Mouse (Mus musculus) limb, embryonic 10.5 days (tissue): ENCODE measurements around the gene Ank3. TPM values are rescaled to one million over a fixed set of nuclear protein-coding genes. Genes with fewer than 3 reads are reported as not detected.
A peak's percentile ranks its signal among the peaks of the same experiment; 100 is the strongest.

Source experiments
- DNase-seq: peaks from one replicate; pipeline ENCODE4 v3.0.0-alpha.2; 2017; ENCODE audit warnings: low spot score
- H3K27ac ChIP-seq: fragments of 300-500 bp; sonication (generic); 2 replicates; pipeline ENCODE4 v1.5.1; 2016; ENCODE audit warnings: mild to moderate bottlenecking
- H3K27me3 ChIP-seq: fragments of 300-500 bp; sonication (generic); 2 replicates; pipeline ENCODE4 v1.6.1; 2016; ENCODE audit warnings: low read depth, mild to moderate bottlenecking; ENCODE audit not compliant: poor library complexity, severe bottlenecking
- H3K36me3 ChIP-seq: fragments of 300-500 bp; sonication (generic); 2 replicates; pipeline ENCODE4 v1.6.1; 2016; ENCODE audit warnings: mild to moderate bottlenecking, moderate library complexity
- H3K4me1 ChIP-seq: fragments of 300-500 bp; sonication (generic); 2 replicates; pipeline ENCODE4 v1.6.1; 2016
- H3K4me3 ChIP-seq: fragments of 300-500 bp; sonication (generic); 2 replicates; pipeline ENCODE4 v1.5.1; 2016; ENCODE audit warnings: mild to moderate bottlenecking, moderate library complexity
- H3K9me3 ChIP-seq: fragments of 300-500 bp; sonication (generic); replicated peaks from 2 replicates; pipeline ENCODE4 v1.6.1; 2016; ENCODE audit warnings: mild to moderate bottlenecking
- WGBS: fragments of 180-500 bp; shearing (Covaris S2); methylation state at CpG from one replicate; pipeline ENCODE4 v1.1.7; 2016; 5-methylcytosine and 5-hydroxymethylcytosine counted together
- polyA plus RNA-seq: library from polyadenylated mRNA; unstranded; fragments of >200 nt; fragmentation: Nextera tagmentation; extraction: Ambion mirVana; gene quantifications from 2 replicates; pipeline ENCODE4 v1.2.1, GENCODE M21; 2016

The Ank3 gene
- polyA plus RNA-seq, 1 experiment from 2014 or later = 26.1 TPM

DNA sequence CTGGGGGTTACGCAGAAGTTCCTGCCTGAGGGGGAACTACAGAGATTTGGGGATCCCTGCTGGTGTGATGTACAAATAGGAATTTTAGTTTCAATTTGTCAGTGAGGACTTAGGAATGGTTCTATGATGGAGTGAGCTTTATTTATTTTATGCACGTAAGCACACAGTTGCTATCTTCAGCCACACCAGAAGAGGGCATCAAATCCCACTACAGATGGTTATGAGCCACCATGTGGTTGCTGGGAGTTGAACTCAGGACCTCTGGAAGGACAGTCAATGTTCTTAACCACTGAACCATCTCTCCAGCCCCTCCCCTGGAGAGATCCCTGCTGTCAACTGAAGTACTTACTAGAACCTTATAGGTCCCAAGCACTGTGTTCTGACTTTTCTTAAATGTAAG lies 255.6 kb downstream of the Ank3 start:
- Histone ChIP-seq H3K27me3 (no peaks in the 10 kb centered on the region), H3K9me3 (no peaks in the 10 kb centered on the region), H3K4me1 (peaks cover 28% of the 10 kb centered on the region), H3K27ac (no peak overlapping the region), H3K36me3 (no peaks in the 10 kb centered on the region), H3K4me3 (no peak overlapping the region)
- DNase-seq = no peak
- WGBS = 94% methylated on average over 2 of the region's 2 CpGs

DNA sequence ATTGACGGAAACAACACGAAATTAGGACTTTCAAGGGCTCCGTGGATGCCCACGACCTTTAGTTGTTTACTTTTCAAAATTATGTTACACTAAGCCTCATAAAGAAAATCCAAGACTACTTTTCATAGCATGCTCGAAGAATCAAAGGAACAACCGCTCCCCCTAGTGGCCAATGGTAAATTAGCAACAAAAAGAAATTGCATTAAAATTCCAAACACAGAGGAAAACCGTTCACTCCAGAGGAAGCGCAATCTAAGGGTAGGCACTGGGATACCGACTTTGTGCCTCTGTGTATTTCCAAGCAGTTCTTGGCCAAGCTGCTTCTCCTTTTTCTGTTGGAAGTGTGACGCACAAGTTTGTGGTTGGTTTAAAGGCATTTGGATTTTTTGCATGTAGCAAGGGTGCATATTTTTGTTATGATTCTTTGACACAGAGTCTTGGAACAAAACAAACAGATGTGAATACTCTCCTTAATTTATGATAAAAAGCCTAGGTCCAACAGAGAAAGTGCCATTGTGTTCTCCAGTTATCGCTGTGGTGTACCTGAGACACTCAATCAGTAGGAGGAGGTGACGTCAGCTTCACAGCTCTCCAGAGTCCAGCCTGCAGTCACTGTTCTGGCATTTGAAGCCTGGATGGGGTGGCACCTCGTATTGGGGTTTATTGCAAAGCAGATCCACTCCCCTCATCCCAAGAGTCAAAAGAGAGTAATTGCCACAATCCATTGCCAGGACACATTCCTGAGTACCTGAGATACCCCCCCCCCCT lies 256.5 kb downstream of the Ank3 start:
- Histone ChIP-seq H3K4me1 (peaks cover 27% of the 10 kb centered on the region), H3K4me3 (no peak overlapping the region), H3K27me3 (no peaks in the 10 kb centered on the region), H3K27ac (no peak overlapping the region), H3K36me3 (no peaks in the 10 kb centered on the region), H3K9me3 (no peaks in the 10 kb centered on the region)
- 22% methylated on average over 13 of the region's 13 CpGs for WGBS
- peak; percentile 68 for DNase-seq

DNA sequence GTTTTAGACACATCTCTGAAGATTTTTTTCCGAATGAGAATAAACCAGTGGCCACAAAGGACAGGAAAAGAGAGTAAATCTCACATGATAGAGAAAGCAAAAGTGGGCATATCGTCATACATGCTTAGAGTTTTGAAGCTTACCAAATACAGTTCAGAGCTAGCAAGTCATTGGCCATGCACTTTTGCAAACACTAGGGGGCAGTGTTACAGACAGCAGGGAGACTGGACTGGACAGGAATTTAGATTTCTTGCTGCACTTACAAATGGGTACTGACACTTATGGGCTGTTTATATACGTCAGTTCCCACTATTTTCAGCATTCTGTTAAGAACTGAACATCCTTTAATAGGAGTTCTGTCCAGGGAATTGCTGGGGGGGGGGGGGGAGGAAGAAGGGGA lies 257.7 kb downstream of the Ank3 start:
- 25% methylated on average over 3 of the region's 3 CpGs for WGBS
- no peak overlapping the region for H3K27ac ChIP-seq
- H3K4me3 ChIP-seq = no peak overlapping the region
- no peaks in the 10 kb centered on the region for H3K36me3 ChIP-seq
- DNase-seq = peak; percentile 60
- no peaks in the 10 kb centered on the region for H3K9me3 ChIP-seq
- peaks cover 20% of the 10 kb centered on the region for H3K4me1 ChIP-seq
- H3K27me3 ChIP-seq = no peaks in the 10 kb centered on the region

DNA sequence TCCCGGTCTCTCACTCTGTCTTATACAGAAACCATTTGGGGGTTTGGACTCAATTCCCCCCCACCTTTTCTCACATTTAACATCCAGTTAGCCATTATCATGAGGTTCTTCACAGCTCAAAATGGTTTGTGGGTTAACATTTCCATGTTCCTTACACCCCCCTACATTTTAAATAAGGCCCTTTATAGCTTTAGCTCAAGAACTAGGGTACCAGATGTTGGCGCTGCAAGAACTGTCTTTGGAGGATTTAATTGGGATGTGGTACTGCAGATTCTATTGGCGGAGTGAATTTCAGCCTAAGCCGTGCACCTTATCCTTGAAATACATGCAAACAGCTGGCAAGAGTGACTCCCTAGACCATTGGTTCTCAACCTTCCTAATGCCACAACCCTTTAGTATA lies 261.2 kb downstream of the Ank3 start:
- Histone ChIP-seq H3K27me3 (no peaks in the 10 kb centered on the region), H3K36me3 (no peaks in the 10 kb centered on the region), H3K9me3 (no peaks in the 10 kb centered on the region), H3K4me1 (0 out of 2 replicates have a peak, but pooled peaks cover 4% of the 10 kb centered on the region), H3K27ac (no peak overlapping the region), H3K4me3 (no peak overlapping the region)
- 90% methylated on average over 4 of the region's 4 CpGs for WGBS
- no peak for DNase-seq

DNA sequence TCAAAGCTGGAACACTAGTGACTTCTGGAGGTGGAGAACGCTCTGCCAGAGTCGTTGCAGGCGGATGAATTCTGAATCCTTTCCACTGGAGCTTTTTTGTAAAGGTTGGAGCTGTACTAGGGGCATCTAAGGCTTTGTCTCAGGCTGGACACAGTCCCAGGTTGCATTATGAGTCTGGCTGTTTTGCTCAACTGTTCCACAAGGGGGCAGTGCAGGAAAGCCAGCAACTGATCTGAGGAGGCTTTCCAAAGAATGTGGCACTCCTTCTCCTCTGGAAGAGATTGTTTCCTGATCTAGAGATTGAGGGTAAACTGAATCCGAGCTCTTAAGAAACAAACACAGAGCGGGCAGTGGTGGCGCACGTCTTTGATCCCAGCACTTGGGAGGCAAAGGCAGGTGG lies 263.8 kb downstream of the Ank3 start:
- H3K27ac ChIP-seq = no peak overlapping the region
- H3K36me3 ChIP-seq = no peaks in the 10 kb centered on the region
- H3K4me3 ChIP-seq = no peak overlapping the region
- DNase-seq = peak; percentile 86
- 10% methylated on average over 7 of the region's 7 CpGs for WGBS
- H3K9me3 ChIP-seq = no peaks in the 10 kb centered on the region
- no peaks in the 10 kb centered on the region for H3K4me1 ChIP-seq
- no peaks in the 10 kb centered on the region for H3K27me3 ChIP-seq

DNA sequence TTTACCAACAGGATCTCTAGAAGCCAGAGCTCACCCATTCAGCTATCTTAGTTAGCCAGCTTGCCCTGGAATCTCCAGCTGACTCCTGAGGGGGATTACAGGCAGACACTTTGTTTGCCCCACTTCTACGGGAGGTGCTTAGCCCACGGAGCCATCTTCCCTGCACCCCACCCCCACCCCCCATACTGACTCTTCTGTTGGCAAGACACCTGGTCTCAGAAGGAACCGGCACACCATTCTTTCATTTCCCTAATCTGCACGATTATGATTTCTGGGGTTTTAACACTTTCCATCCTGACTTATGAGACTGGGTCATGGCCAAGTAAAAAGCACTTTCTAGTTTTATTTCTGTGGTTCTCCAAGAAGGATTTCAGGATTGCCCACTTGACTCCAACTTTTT lies 268.9 kb downstream of the Ank3 start:
- Histone ChIP-seq H3K9me3 (no peaks in the 10 kb centered on the region), H3K4me3 (no peak overlapping the region), H3K36me3 (no peaks in the 10 kb centered on the region), H3K4me1 (no peaks in the 10 kb centered on the region), H3K27me3 (no peaks in the 10 kb centered on the region), H3K27ac (no peak overlapping the region)
- no peak for DNase-seq
- WGBS = 90% methylated on average over 4 of the region's 4 CpGs

DNA sequence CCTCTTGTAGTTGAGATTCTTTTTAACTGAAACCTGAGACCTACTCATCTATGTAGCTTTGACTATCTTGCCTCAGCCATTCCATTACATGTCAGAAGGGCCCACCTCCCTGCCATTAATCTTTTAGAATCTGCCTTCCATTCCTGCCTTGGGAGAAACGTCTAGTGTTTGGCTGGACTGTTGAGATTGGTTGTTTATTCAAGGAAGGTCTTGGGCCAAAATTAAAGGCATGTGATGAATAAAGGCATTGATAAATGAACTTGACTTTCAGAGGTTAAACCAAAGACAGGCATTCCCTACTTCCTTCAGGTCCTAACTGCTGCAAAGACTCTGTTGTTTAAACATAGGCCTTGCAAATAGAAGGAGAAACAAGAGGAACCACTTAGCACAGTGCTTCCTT lies 271.9 kb downstream of the Ank3 start:
- Histone ChIP-seq H3K4me1 (no peaks in the 10 kb centered on the region), H3K9me3 (no peaks in the 10 kb centered on the region), H3K27me3 (no peaks in the 10 kb centered on the region), H3K36me3 (no peaks in the 10 kb centered on the region), H3K4me3 (no peak overlapping the region), H3K27ac (no peak overlapping the region)
- no peak for DNase-seq
- 19% methylated on average over 1 of the region's 1 CpGs for WGBS

DNA sequence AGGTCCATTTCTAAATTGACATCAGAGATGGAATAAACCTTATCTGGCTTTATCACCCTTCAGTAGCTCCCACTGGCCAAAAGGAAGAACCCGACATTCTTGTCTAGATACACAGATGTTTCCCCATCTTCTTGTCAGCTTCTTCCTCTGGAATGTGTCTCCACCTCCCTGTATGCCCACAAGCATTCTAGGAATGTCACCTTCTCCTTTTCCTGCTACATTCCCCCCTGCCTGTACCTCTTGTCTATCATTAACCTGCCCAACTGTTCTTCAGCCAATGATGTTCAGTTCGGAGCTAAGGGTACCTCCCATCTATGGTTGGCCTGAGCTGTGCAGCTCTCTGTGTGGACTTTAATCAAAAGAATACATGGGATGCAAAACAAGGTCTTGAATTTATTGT lies 272.4 kb downstream of the Ank3 start:
- 72% methylated on average over 2 of the region's 2 CpGs for WGBS
- H3K4me1 ChIP-seq = no peaks in the 10 kb centered on the region
- no peak overlapping the region for H3K4me3 ChIP-seq
- H3K27me3 ChIP-seq = no peaks in the 10 kb centered on the region
- DNase-seq = no peak
- no peak overlapping the region for H3K27ac ChIP-seq
- H3K36me3 ChIP-seq = no peaks in the 10 kb centered on the region
- H3K9me3 ChIP-seq = no peaks in the 10 kb centered on the region

DNA sequence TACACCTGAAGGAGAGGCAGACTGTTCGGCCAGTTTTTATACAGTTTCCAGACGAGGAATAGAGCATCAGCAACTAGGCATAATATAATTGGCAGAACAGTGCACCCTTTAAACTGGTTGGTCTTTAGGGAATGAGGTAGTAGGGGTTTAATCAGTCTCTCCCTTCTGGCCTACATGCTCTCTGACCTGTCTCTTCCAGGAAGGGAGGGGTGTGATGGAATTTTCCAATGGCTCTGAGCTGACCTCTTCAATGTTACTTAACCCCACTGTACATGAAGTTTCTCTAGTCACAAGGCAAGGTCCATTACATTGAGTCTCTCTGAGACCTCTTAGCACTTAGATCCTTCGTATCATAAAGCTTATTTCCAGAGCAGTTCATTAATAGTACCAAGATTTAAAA lies 272.9 kb downstream of the Ank3 start:
- Histone ChIP-seq H3K9me3 (no peaks in the 10 kb centered on the region), H3K36me3 (no peaks in the 10 kb centered on the region), H3K27ac (no peak overlapping the region), H3K4me1 (no peaks in the 10 kb centered on the region), H3K27me3 (no peaks in the 10 kb centered on the region), H3K4me3 (no peak overlapping the region)
- DNase-seq = no peak
- 89% methylated on average over 3 of the region's 3 CpGs for WGBS

DNA sequence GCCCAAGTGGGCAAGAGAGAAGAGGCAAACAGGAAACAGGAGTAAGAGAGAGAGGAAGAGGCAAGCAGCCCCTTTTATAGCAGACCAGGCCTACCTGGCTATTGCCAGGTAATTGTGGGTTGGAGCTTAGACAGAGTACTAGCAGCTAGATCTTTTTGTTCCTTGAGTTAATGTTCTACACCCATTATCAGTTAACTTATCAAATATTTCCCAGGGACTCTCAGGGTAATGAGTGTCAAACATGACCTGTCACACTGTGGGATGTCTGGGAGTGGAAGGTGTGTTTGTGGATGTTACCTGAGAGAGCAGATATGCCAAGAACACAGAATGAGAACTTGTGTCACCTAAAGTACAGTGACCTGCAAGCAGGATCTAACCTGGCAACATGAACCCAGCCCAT lies 274.0 kb downstream of the Ank3 start:
- H3K4me1 ChIP-seq = no peaks in the 10 kb centered on the region
- H3K27ac ChIP-seq = no peak overlapping the region
- H3K36me3 ChIP-seq = no peaks in the 10 kb centered on the region
- no peaks in the 10 kb centered on the region for H3K9me3 ChIP-seq
- no peak overlapping the region for H3K4me3 ChIP-seq
- DNase-seq = no peak
- H3K27me3 ChIP-seq = no peaks in the 10 kb centered on the region

DNA sequence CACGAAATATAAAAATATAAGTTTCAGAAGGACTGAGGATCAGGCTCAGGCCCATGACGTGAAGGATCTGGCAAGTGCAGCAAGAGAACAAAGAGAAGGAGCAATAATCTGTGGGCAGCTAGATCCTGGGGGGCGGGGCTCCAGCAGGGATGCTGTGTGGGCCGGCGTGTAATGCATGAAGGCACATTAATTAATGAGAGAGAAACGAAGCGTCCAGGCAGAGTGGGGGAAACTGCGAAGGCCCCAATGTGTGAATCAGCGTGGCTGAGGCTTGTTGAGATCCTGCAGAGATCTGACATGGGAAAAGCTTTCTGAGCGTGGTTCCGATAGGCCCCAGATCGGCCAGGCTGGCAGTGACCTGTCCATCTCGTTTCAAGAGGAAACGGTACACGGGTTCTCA lies 279.7 kb downstream of the Ank3 start:
- no peaks in the 10 kb centered on the region for H3K36me3 ChIP-seq
- H3K27ac ChIP-seq = no peak overlapping the region
- WGBS = 88% methylated on average over 15 of the region's 15 CpGs
- DNase-seq = no peak
- no peaks in the 10 kb centered on the region for H3K4me1 ChIP-seq
- no peaks in the 10 kb centered on the region for H3K27me3 ChIP-seq
- no peaks in the 10 kb centered on the region for H3K9me3 ChIP-seq
- H3K4me3 ChIP-seq = no peak overlapping the region

DNA sequence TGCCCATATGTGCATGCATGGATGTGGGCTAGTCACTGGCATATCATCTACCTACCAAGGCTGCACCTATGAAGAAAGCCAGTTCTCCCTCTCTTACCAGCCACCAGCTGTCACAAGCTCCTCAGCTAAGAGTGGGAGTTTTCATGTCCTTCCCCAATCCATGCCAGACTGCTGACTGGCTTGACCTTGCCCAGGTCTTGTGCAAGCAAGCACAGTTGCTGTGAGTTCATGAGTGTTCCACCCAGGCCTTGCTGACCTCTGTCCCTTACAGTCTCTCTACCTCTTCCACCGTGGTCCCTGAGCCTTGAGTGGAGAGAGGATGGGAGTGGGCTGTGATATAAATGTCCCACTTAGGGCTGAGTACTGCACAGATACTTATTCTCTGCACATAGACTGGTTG lies 287.8 kb downstream of the Ank3 start:
- no peak overlapping the region for H3K27ac ChIP-seq
- no peaks in the 10 kb centered on the region for H3K36me3 ChIP-seq
- H3K27me3 ChIP-seq = no peaks in the 10 kb centered on the region
- DNase-seq = no peak
- H3K9me3 ChIP-seq = no peaks in the 10 kb centered on the region
- no peak overlapping the region for H3K4me3 ChIP-seq
- 89% methylated on average over 1 of the region's 1 CpGs for WGBS
- peaks cover 11% of the 10 kb centered on the region for H3K4me1 ChIP-seq

DNA sequence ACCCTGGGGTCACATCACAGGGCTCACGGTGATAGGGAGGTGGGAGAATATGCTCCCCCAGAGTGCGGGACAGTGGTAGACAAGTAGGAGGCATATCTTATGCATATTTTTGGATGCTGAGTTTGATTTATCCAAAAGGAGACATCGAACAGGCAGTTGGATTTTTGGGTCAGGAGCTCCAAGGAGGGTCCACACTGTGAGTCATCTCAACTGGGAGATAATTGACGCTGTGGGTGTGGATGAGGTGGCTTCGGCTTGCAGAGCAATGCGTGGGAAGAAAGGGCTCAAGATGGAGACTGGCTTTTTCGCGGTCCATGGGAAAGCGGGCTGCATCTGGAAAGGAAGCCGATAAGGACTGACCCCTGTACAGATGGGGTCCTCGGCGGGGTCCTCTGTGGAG lies 290.5 kb downstream of the Ank3 start:
- WGBS = 91% methylated on average over 12 of the region's 12 CpGs
- Histone ChIP-seq H3K27ac (no peak overlapping the region), H3K4me3 (no peak overlapping the region), H3K27me3 (no peaks in the 10 kb centered on the region), H3K36me3 (no peaks in the 10 kb centered on the region), H3K4me1 (peaks cover 11% of the 10 kb centered on the region), H3K9me3 (no peaks in the 10 kb centered on the region)
- no peak for DNase-seq
